Mouse (Mus musculus) G1E (cell line): ENCODE data around the gene Phf11a.

ENCODE experiments used
- CTCF ChIP-seq: IDR thresholded peaks from 2 replicates; pipeline ENCODE4 v1.5.1; 2012; ENCODE audit warnings: low read depth, low read length, inconsistent platforms, mixed read lengths
- GATA1 ChIP-seq: IDR thresholded peaks from 2 replicates; pipeline ENCODE4 v1.6.1; 2012; ENCODE audit warnings: borderline replicate concordance, low read length, inconsistent platforms, mixed read lengths
- GATA2 ChIP-seq: IDR thresholded peaks from 2 replicates; pipeline ENCODE4 v1.6.1; 2012; ENCODE audit warnings: low read depth, low read length, inconsistent platforms, borderline replicate concordance
- POLR2AphosphoS5 ChIP-seq: IDR thresholded peaks from 2 replicates; pipeline ENCODE4 v1.6.1; 2012; ENCODE audit warnings: low read depth, low read length, inconsistent platforms; ENCODE audit not compliant: insufficient replicate concordance
- TAL1 ChIP-seq: conservative IDR thresholded peaks from 2 replicates; pipeline ENCODE4 v1.6.1; 2012; ENCODE audit warnings: low read depth, low read length, inconsistent platforms, mixed read lengths

- TF ChIP-seq CTCF, result no peak
- TF ChIP-seq GATA2, result no peak
- TF ChIP-seq GATA1, result no peak
- TF ChIP-seq POLR2AphosphoS5, result no peak
- TF ChIP-seq TAL1, result no peak
Measured at GRCm38 (mm10) chr14:59229822-59230221, 67.5 kb downstream of the Phf11a start.
